Mouse (Mus musculus): ENCODE data around the gene Gna11.

Gna11 gene

GRCm38 (mm10) chr10:81505016-81505664, 39.9 kb downstream of the Gna11 start:
- DNase-seq (ENCODE audit: low spot score in 2 of 2), result no peak

GRCm38 (mm10) chr10:81502658-81503057, 42.3 kb downstream of the Gna11 start:
- DNase-seq (ENCODE audit: low spot score in 2 of 2), result peak; percentile 81 to 88

GRCm38 (mm10) chr10:81501863-81502262, 43.1 kb downstream of the Gna11 start:
- no peak for DNase-seq (ENCODE audit: low spot score in 2 of 2)

DNA sequence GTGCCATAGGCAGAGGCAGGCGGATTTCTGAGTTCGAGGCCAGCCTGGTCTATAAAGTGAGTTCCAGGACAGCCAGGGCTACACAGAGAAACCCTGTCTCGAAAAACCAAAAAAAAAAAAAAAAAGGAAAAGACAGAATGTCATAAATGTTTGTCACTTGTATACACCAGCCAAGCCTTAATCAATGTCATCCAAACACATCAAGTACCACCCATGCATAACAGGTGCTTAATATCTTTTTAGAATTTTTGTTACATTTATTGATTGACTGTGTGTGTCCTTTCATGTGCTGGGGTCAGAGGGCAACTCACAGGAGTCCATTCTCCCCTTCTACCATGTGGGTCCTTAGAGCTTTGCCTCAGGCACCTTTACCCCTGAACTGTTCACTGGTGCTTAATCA, 45.0 kb downstream of the Gna11 start, which contains the start of gene S1pr4:
Gene S1pr4, minus strand, starts transcription at position 101 of the 400 bp plus-strand sequence.
- DNase-seq (ENCODE audit: low spot score in 2 of 2), result no peak

GRCm38 (mm10) chr10:81499250-81499901, 45.6 kb downstream of the Gna11 start:
- DNase-seq (ENCODE audit: low spot score in 2 of 2), result no peak

DNA sequence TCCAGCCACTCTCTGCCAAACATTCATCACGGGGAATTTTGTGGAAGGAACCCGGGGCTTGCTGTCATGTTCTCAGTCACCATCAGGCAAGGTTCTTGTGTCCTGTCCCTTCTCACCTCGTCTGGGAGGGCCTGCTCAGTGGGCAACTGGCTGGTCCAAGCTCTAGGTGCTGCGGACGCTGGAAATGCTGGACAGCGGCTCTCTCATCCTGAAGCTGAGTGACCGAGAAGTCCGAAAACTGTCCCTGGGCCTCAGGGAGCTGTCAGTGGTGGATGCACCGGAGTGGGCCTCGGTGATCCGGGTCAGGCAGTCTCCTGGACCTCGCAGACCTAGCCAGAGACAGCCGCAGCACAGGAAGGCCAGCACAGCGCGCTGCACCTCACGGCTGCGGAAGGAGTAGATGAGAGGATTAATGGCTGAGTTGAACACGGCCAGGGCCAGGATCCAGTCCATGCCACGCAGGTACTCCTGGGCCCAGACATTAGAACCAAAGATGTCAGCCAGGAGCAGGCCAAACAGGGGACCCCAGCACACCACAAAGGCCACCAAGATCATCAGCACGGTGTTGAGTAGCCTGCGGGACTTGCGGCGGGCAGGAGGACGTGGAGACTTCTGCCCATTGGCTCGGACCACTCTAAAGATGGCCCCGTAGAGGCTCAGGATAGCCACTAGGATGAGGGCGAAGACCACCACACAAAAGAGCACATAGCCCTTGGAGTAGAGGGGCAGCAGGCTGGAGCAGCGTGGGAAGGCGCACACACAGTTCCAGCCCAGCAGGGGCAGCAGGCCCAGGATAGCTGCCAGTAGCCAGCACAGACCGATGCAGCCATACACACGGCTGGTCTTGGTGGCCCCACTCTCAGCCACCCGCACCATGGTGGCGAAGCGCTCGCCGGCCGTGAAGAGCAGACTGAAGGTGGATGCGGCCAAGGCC, 46.4 kb downstream of the Gna11 start:
- DNase-seq (ENCODE audit: low spot score in 2 of 2), result no peak

DNA sequence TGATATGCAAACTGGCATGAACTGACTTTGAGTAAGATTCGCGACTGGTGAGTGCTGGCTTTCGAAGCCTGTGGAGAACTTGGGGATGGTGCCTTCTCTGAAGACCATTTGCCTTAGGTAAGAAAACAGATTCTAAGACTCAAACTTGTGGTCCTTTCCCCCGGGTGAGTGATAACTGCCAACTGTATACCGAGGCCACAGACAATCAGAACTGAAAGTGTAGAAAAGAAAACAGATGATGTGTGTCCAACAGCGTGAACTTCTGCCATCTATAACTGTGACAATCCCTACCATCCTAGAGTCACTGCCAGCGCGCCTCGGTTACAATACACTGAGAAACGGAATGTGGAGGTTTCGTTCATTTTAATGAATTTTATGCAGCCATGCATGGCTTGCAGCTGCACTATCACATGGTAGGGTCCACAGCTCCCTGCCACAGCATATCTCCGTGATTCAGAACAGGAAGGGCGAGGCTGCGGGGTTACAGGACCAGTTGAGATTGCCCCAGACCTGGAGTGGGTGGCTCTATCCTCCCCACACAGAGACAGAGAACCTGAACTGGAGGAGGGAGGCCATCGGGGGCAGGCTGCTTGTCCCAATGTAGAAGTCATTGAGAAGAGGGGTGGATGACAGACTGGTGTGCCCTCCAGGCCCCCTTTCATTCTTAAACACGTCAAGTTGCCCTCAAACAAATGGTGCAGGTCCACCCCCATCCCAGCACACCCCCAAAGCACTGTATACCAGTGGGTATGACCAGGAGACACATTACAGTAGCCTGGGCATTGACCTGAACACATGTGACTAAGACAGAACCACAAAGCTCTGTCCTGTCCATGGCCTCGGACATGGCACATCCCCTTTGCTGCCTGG, 47.4 kb downstream of the Gna11 start:
- DNase-seq (ENCODE audit: low spot score in 2 of 2), result no peak

GRCm38 (mm10) chr10:81496969-81497368, 48.0 kb downstream of the Gna11 start:
- no peak for DNase-seq (ENCODE audit: low spot score in 2 of 2)

DNA sequence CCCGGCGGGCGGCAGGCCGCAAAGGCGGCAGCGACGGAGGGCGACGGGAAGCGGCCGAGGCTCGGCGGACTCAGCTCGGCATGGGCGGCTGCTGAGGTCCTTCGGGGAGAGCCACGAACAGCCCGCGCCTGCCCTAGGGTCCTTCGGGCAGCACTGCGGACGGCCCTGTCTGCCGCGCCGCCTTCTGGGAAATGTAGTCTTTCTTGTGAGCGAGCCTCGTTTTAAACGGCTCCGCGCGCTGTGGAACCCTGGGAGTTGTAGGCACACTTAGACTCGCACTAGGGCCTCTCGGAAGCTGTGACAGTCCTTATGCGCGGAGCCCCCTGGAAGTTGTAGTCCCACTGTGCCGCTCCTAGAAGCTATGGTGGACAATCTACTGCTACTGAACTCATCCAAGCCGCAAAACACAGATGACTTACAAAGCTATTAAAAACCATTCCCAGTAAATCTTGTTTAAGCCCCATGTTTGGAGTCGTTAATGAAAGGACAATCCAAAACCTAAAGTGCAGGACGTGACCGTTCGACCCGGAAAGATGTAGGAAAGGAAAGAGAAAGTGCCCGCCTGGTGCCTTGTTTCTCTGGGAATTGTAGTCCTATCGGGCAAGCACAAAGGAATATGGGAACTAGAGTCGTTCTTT, 48.6 kb downstream of the Gna11 start, which contains the start of gene Ncln:
Gene Ncln, minus strand, starts transcription at position 129 of the 638 bp plus-strand sequence.
- DNase-seq (ENCODE audit: low spot score in 2 of 2), result peak; percentile 96 to 99

GRCm38 (mm10) chr10:81495616-81496263, 49.2 kb downstream of the Gna11 start:
- peak in 1 of 2 experiments; percentile 32 for DNase-seq (ENCODE audit: low spot score in 2 of 2)

DNA sequence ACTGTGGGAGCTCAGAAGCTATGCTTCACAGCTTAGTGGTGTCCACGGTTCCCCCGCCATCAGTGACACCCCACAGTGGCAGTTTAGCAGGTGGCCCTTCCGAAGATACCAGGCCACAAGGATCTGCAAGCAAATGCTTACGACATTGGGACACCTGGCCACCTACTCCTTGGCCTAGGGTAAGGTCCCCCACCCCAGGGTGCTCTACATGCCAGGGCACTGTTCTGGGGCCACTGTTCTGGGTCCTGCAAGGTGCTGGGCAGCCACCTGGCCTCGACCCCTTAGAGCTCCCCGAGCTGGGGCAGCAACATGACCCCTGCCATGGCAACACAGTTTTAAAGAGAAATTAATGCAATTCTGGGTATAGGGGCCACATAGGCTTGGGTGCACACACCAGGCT, 49.8 kb downstream of the Gna11 start:
- no peak for DNase-seq (ENCODE audit: low spot score in 2 of 2)

- no peak for DNase-seq (ENCODE audit: low spot score in 2 of 2)
These were observed 50.5 kb downstream of the Gna11 start for GRCm38 (mm10) chr10:81494260-81495041.

DNA sequence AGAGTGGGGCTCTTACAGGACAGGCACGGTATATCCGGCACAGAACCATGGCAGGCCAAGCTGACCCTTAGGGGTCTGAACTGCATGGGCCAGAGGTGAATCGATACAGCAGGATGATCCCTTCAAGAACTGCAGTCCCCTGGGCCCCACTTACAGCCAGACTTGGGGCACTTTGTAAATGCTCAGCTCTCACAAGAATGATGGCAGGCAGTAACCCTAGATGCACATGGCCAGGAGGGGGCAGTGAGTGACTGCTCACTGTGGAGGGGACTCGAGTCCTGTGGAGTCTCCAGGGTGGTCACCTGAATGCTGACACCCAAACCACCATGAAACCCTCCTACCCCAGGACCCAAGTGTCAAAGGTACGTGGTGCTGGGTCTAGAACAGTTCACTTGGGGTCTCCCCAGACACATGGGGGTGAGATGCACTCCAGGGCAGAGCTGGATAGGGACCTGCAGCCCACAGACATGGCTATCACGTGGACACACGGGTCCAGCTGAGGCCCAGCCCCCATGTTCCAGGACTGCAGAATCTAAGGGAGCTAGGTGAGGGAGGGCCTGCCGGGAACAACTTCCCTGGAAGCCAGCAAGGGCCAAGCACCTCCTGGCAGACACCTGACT, 51.3 kb downstream of the Gna11 start:
- no peak for DNase-seq (ENCODE audit: low spot score in 2 of 2)

DNA sequence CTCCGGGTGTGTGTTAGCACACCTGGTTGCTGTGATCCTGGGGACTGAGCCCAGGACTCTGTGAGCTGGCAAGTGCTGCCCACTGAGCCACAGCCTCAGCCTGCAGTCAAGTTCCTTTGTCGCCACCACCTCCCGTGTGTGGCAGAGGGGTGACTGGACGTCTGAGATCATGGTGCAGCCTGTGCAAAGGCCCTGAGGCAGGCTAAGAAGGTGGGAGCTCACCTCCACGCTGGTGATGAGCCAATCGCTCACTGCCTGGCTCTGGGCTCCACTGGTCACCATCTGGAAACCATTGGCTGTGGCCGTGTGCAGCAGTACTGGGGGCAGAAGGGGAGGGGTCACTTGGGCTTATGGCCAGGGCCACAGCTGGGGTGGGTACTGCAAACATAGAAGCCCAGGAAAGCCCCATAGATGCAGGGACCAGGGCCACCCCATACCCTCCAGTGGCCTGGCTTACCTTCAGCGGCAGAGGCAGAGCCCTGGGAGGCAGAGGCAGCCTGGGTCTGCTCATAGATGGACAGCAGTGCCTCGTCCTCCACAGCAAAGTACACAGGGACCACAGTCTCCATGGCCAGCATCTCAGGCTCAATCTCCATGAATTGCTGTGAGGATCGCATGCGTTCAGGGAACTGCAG, 52.3 kb downstream of the Gna11 start:
- no peak for DNase-seq (ENCODE audit: low spot score in 2 of 2)

DNA sequence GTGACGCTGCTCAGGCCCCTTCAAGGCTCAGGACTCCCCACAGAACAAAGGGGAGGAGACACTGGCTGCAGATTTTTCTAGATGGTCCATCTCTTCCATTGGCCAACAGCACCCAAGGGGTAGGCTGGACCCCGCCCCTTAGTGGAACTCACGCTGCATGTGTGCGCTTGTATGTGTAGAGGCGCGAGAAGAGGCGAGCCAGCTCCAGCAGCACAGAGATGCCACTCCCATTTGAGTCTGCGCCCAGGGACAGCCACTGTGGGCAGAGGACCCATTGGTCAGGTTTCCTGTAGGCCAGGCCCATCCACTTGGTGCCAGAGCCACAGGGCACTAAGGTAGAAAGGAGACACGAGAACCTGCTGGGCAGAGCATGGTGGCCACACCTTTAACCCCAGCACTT, 54.0 kb downstream of the Gna11 start:
- DNase-seq (ENCODE audit: low spot score in 2 of 2), result no peak

- DNase-seq (ENCODE audit: low spot score in 2 of 2), result no peak
These were observed 55.0 kb downstream of the Gna11 start for GRCm38 (mm10) chr10:81489941-81490340.

GRCm38 (mm10) chr10:81488081-81488480, 56.9 kb downstream of the Gna11 start:
- DNase-seq (ENCODE audit: low spot score in 2 of 2), result no peak

GRCm38 (mm10) chr10:81486496-81486895, 58.5 kb downstream of the Gna11 start:
- no peak for DNase-seq (ENCODE audit: low spot score in 2 of 2)

Measured in urinary bladder, postnatal 36 days (tissue).